Comparison of ENCODE assay signal across 10 mouse cellular contexts in the genomic region with DNA sequence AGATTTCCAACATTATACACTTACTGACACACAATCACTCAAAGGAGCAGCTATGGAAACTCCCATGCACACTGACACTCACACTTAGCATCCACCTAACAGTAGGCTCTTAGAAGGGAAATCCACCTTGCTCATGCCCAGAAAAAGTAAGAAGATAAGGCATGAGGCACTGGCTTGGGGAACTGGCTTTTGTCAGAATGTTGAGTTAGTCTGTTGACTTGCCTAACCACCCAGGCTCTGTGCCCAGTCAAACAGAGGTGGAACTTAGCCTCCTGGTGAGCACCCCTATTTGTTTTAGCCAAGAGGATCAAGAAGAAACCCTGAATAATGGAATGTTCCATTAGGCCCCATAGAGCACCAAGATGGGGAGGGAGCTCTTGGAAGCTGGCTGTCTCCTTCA. TPM values are rescaled to one million over a fixed set of nuclear protein-coding genes. Genes with fewer than 3 reads are reported as not detected.
A peak's percentile ranks its signal among the peaks of the same experiment; 100 is the strongest.
DNase-seq lines count a peak whose midpoint lies in the region; ATAC-seq and TF ChIP-seq lines count a peak whose summit lies in the region.
"Had no signal": no experiment of that assay in that cellular context is flagged by ENCODE, and none has a peak within 500 bp of the region (broad histone marks: within the 10 kb centered on the region; RNA-seq: fewer than 3 reads in every experiment).

No protein-coding gene starts in this region.

- no peak for ATAC-seq in midbrain, postnatal 0 days (ENCODE audit: low FRiP score)
- ATAC-seq in midbrain, embryonic 13.5 days, result no peak

- no peaks in the 10 kb centered on the region for H3K4me1 ChIP-seq in midbrain, postnatal 0 days (ENCODE audit: insufficient read depth, low read length)
- peaks cover 4% of the 10 kb centered on the region; the same call in 1 of the 2 replicates for H3K4me1 ChIP-seq in midbrain, embryonic 13.5 days (replicated peaks)

- H3K9me3 ChIP-seq in midbrain, postnatal 0 days (ENCODE audit: low read length), result no peaks in the 10 kb centered on the region
- H3K9me3 ChIP-seq in midbrain, embryonic 13.5 days, result no peaks in the 10 kb centered on the region
- H3K9me3 ChIP-seq: limb, embryonic 12.5 days had no signal

- intact Hi-C loops in heart, postnatal 25 days (cut with DNase I), result loop anchor here (2.0 kb wide), 1 partner anchor 29 kb away; no protein-coding TSS in a partner anchor
- intact Hi-C loops in heart, postnatal 10 days (cut with DNase I), result no loop called here

- H3K36me3 ChIP-seq in midbrain, postnatal 0 days (ENCODE audit: insufficient read depth, low read length), result no peaks in the 10 kb centered on the region
- no peaks in the 10 kb centered on the region for H3K36me3 ChIP-seq in midbrain, embryonic 13.5 days
- H3K36me3 ChIP-seq: limb, embryonic 12.5 days had no signal

- H3K27me3 ChIP-seq in midbrain, postnatal 0 days (ENCODE audit: insufficient read depth, low read length), result no peaks in the 10 kb centered on the region
- peaks cover 6% of the 10 kb centered on the region; the same call in 1 of the 2 replicates for H3K27me3 ChIP-seq in midbrain, embryonic 13.5 days

- no peak overlapping the region for H3K27ac ChIP-seq in midbrain, postnatal 0 days (ENCODE audit: low read depth, low read length)
- no peak overlapping the region for H3K27ac ChIP-seq in midbrain, embryonic 13.5 days
- H3K27ac ChIP-seq: limb, embryonic 12.5 days had no signal

- TF ChIP-seq CTCF in midbrain, postnatal 0 days (IDR thresholded peaks at IDR 0.05), result no peak

- H3K4me2 ChIP-seq in midbrain, postnatal 0 days (ENCODE audit: low read depth, low read length, poor library complexity, severe bottlenecking), result peak overlapping the region; percentile 84; the same call in 1 of the 2 replicates
- H3K4me2 ChIP-seq in midbrain, embryonic 13.5 days (replicated peaks), result no peak overlapping the region

- no peak overlapping the region for H3K4me3 ChIP-seq in midbrain, postnatal 0 days (ENCODE audit: low read depth, low read length)
- no peak overlapping the region for H3K4me3 ChIP-seq in midbrain, embryonic 13.5 days (replicated peaks)

- DNase-seq in heart, adult 18-20 months, result peak; percentile 63 to 70
- no peak for DNase-seq in heart, postnatal 25 days (ENCODE audit: low spot score)
- no peak for DNase-seq in midbrain, postnatal 0 days (ENCODE audit: low spot score)
- DNase-seq in heart, postnatal 10 days, result peak; percentile 58 to 59
- no peak for DNase-seq in right cerebral cortex, adult 2 months (ENCODE audit: low spot score in 2 of 2)
- DNase-seq in right cerebral cortex, adult 18-20 months, result no peak
- no peak for DNase-seq in spleen, adult 12 weeks (ENCODE audit: low spot score)
- DNase-seq: kidney, adult 8-10 months had no signal

- no peak overlapping the region for H3K9ac ChIP-seq in midbrain, postnatal 0 days (replicated peaks; ENCODE audit: low read length, poor library complexity, severe bottlenecking)
- H3K9ac ChIP-seq in midbrain, embryonic 13.5 days (replicated peaks), result no peak overlapping the region

RNA-seq across cellular contexts. Expression of gene Actn2, which starts 1.1 kb away (rescaled TPM):
- total RNA-seq in heart, adult 18-20 months (2021), result 1,000 to 10,000 TPM; 1,714 to 1,786 TPM
- 1,000 to 10,000 TPM; 1,826 to 1,902 TPM for total RNA-seq in heart, postnatal 25 days (2021)
- total RNA-seq in midbrain, postnatal 0 days (2014; rRNA removed), result 5.7 and 8.6 TPM in 2 replicates
- 3.7 and 4.0 TPM in 2 replicates for polyA plus RNA-seq in midbrain, postnatal 0 days (2015; fragmentation: Nextera tagmentation; extraction: Ambion mirVana)
- polyA plus RNA-seq in midbrain, embryonic 13.5 days (2015; fragmentation: Nextera tagmentation; extraction: Ambion mirVana), result 1.1 and 1.7 TPM in 2 replicates
- total RNA-seq in heart, postnatal 10 days (2021), result 1,000 to 10,000 TPM; 2,174 to 2,192 TPM

RNA-seq across cellular contexts. Expression of gene Heatr1, which starts 55.4 kb away (rescaled TPM):
- 10 to 100 TPM; 15.8 to 16.4 TPM for total RNA-seq in heart, adult 18-20 months (2021)
- 10 to 100 TPM; 13.8 to 16.7 TPM for total RNA-seq in heart, postnatal 25 days (2021)
- total RNA-seq in midbrain, postnatal 0 days (2014; rRNA removed), result 13.1 and 18.5 TPM in 2 replicates
- 5.1 and 5.9 TPM in 2 replicates for polyA plus RNA-seq in midbrain, postnatal 0 days (2015; fragmentation: Nextera tagmentation; extraction: Ambion mirVana)
- polyA plus RNA-seq in midbrain, embryonic 13.5 days (2015; fragmentation: Nextera tagmentation; extraction: Ambion mirVana), result 15.7 and 18.6 TPM in 2 replicates
- total RNA-seq in heart, postnatal 10 days (2021), result 10 to 100 TPM; 15.9 to 16.0 TPM

Comparison
In these comparisons a context has a peak if more than half of its experiments do, and no peak if none do; other contexts are left out.
1. DNase-seq: peak in heart, adult 18-20 months (2 of 2) and heart, postnatal 10 days (2 of 2); none in heart, postnatal 25 days (single experiment), midbrain, postnatal 0 days (single experiment), right cerebral cortex, adult 2 months (0 of 2), right cerebral cortex, adult 18-20 months (single experiment) and spleen, adult 12 weeks (single experiment).
2. RNA of gene Actn2, which starts 1.1 kb away (total RNA-seq): 2,174 to 2,192 TPM in heart, postnatal 10 days, 1,826 to 1,902 TPM in heart, postnatal 25 days and 1,714 to 1,786 TPM in heart, adult 18-20 months; 5.7 to 8.6 TPM in midbrain, postnatal 0 days; every median in the first group is over 100 times any median in the second.